Mouse (Mus musculus) intestine, embryonic 14.5 days (tissue): ENCODE measurements around the gene Flad1. TPM values are rescaled to one million over a fixed set of nuclear protein-coding genes. Genes with fewer than 3 reads are reported as not detected.

ENCODE experiments used
- ATAC-seq: fragments of 200-750 bp; cut with Nextera tagmentation; replicated peaks from 2 replicates; pipeline ENCODE4 v1.8.0; 2017; ENCODE audit warnings: low read depth, moderate number of reproducible peaks, moderate TSS enrichment, moderate library complexity; ENCODE audit not compliant: low FRiP score, low TSS enrichment
- DNase-seq: peaks from one replicate; pipeline ENCODE4 v3.0.0-alpha.2; 2018; ENCODE audit warnings: low spot score
- H3K27ac ChIP-seq: fragments of 300-500 bp; sonication (generic); 2 replicates; pipeline ENCODE4 v1.5.1; 2014; ENCODE audit warnings: low read depth, mild to moderate bottlenecking, control low read depth
- H3K27me3 ChIP-seq: fragments of 300-500 bp; sonication (generic); replicated peaks from 2 replicates; pipeline ENCODE4 v1.6.1; 2014; ENCODE audit warnings: low read length, control low read depth; ENCODE audit not compliant: control insufficient read depth, insufficient read depth
- H3K36me3 ChIP-seq: fragments of 300-500 bp; sonication (generic); 2 replicates; pipeline ENCODE4 v1.6.1; 2014; ENCODE audit warnings: low read length, control low read depth; ENCODE audit not compliant: control insufficient read depth, insufficient read depth
- H3K4me1 ChIP-seq: fragments of 300-500 bp; sonication (generic); replicated peaks from 2 replicates; pipeline ENCODE4 v1.6.1; 2014; ENCODE audit warnings: low read length, control low read depth, mixed read lengths; ENCODE audit not compliant: control insufficient read depth, insufficient read depth
- H3K4me2 ChIP-seq: fragments of 300-500 bp; sonication (generic); 2 replicates; pipeline ENCODE4 v1.6.1; 2014; ENCODE audit warnings: low read length
- H3K4me3 ChIP-seq: fragments of 300-500 bp; sonication (generic); 2 replicates; pipeline ENCODE4 v1.5.1; 2014; ENCODE audit warnings: low read depth, low read length, control low read depth, mixed read lengths
- H3K9ac ChIP-seq: fragments of 300-500 bp; sonication (generic); 2 replicates; pipeline ENCODE4 v1.6.1; 2014; ENCODE audit warnings: mild to moderate bottlenecking, low read length
- H3K9me3 ChIP-seq: fragments of 300-500 bp; sonication (generic); 2 replicates; pipeline ENCODE4 v1.6.1; 2016; ENCODE audit warnings: low read length, control low read depth; ENCODE audit not compliant: control insufficient read depth
- WGBS: fragments of 180-500 bp; shearing (Covaris S2); extraction: QIAGEN DNeasy Blood & Tissue Kit; methylation state at CpG from one replicate; pipeline ENCODE4 v1.1.7; 2014; 5-methylcytosine and 5-hydroxymethylcytosine counted together
- polyA plus RNA-seq: library from polyadenylated mRNA; unstranded; fragments of >200 nt; fragmentation: Nextera tagmentation; extraction: Ambion mirVana; gene quantifications from 2 replicates; pipeline ENCODE4 v1.2.1, GENCODE M21; 2014

The Flad1 gene
- polyA plus RNA-seq, 1 experiment from 2014 or later = 28.7 TPM

- peaks cover 17% of the 10 kb centered on the region for H3K4me1 ChIP-seq
- ATAC-seq (no peak), DNase-seq (no peak)
- WGBS = 95% methylated on average over 8 of the region's 8 CpGs
- no peak overlapping the region for H3K4me2 ChIP-seq
- H3K9me3 ChIP-seq = no peaks in the 10 kb centered on the region
- peaks cover 32% of the 10 kb centered on the region for H3K36me3 ChIP-seq
- no peak overlapping the region for H3K9ac ChIP-seq
- no peaks in the 10 kb centered on the region for H3K27me3 ChIP-seq
- H3K4me3 ChIP-seq = no peak overlapping the region
- H3K27ac ChIP-seq = no peak overlapping the region
Measured at GRCm38 (mm10) chr3:89416158-89416557, 4.5 kb upstream of the Flad1 start.

DNA sequence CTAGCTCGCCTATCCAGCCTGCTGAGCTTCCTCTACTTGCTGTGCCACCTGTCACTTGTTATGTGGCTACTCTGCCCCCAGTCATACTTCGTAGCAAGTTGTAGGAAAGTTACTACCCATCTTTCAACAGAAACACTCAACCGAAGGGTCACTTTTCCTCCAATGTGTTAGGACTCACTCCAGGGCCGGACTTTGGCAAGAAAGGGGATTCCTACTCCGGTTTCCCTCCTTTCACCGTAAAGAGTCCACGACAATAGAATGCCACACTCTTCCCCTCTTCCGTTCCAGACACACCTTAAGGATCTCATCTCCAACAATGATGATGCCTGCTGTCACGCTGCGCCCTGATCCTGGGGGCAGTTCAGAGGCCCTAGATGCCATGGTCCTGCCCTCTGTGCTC is 806 bp downstream of the Flad1 start:
- no peak for ATAC-seq
- 77% methylated on average over 10 of the region's 10 CpGs for WGBS
- Histone ChIP-seq H3K27me3 (no peaks in the 10 kb centered on the region), H3K9ac (peak overlapping the region; percentile 56), H3K4me3 (peak overlapping the region; percentile 73), H3K4me2 (peak overlapping the region; percentile 88), H3K27ac (no peak overlapping the region), H3K36me3 (peaks cover 29% of the 10 kb centered on the region), H3K9me3 (no peaks in the 10 kb centered on the region), H3K4me1 (peaks cover 5% of the 10 kb centered on the region; the same call in 1 of the 2 replicates)
- DNase-seq = no peak

GRCm38 (mm10) chr3:89409701-89410100 is 2.0 kb downstream of the Flad1 start:
- Histone ChIP-seq H3K9ac (no peak overlapping the region), H3K4me3 (no peak overlapping the region), H3K9me3 (no peaks in the 10 kb centered on the region), H3K4me1 (peaks cover 5% of the 10 kb centered on the region; the same call in 1 of the 2 replicates), H3K4me2 (no peak overlapping the region), H3K27ac (no peak overlapping the region), H3K36me3 (peaks cover 28% of the 10 kb centered on the region), H3K27me3 (no peaks in the 10 kb centered on the region)
- no peak for DNase-seq
- no peak for ATAC-seq
- 94% methylated on average over 3 of the region's 3 CpGs for WGBS

DNA sequence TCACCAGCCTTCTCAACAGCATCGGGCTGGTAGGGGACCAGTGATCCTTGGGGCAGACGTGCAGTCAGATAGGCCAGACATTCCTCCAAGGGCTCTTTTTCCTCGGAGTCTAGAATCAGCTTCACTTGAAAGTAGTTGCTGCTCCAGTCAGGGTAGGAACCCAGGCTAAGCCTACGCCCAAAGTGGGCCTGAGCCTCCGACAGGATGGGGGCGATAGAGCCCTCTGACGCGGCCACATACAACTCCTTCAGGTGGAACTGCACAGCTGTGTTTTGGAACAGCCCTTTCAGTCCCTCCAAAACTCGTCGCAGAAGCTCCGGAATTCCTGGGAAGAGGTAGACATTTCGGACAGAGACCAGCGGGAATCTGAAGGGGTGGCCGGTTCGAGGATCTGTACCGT is 3.2 kb downstream of the Flad1 start:
- H3K27ac ChIP-seq = no peak overlapping the region
- H3K4me1 ChIP-seq = peaks cover 5% of the 10 kb centered on the region; the same call in 1 of the 2 replicates
- DNase-seq (no peak), ATAC-seq (no peak)
- H3K4me2 ChIP-seq = no peak overlapping the region
- no peak overlapping the region for H3K4me3 ChIP-seq
- no peaks in the 10 kb centered on the region for H3K9me3 ChIP-seq
- peaks cover 28% of the 10 kb centered on the region for H3K36me3 ChIP-seq
- 66% methylated on average over 16 of the region's 16 CpGs for WGBS
- no peak overlapping the region for H3K9ac ChIP-seq
- H3K27me3 ChIP-seq = no peaks in the 10 kb centered on the region

GRCm38 (mm10) chr3:89406887-89407286 is 4.8 kb downstream of the Flad1 start:
- Histone ChIP-seq H3K9me3 (no peaks in the 10 kb centered on the region), H3K27me3 (no peaks in the 10 kb centered on the region), H3K4me1 (peaks cover 5% of the 10 kb centered on the region; the same call in 1 of the 2 replicates), H3K9ac (no peak overlapping the region), H3K36me3 (peaks cover 24% of the 10 kb centered on the region), H3K4me3 (no peak overlapping the region), H3K27ac (no peak overlapping the region), H3K4me2 (no peak overlapping the region)
- ATAC-seq = no peak
- WGBS = 87% methylated on average over 6 of the region's 6 CpGs
- no peak for DNase-seq

DNA sequence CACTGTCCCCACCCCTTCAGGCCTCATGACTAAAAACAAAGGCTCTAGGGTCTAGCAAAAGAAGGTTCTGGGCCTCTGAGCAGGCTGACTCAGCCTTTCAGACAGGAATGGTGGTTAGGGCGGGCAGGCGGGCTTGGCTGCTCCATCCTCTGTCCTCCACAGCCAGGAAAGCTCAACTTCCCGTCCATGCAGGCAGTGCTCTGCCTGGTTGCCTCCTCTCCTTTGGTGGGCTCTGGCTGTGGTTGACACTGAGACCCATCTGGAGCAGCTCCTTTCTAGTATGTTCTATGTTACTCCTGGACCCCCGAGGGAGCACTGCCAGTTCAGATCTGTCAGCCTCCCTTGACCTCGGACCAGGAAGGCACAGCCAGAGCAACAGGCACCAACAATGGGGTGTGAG is 9.0 kb downstream of the Flad1 start, which contains the start of gene Lenep:
Gene Lenep (minus strand): TSS at position 101 of the 400 bp plus-strand sequence.
- WGBS = 89% methylated on average over 5 of the region's 5 CpGs
- no peak for DNase-seq
- Histone ChIP-seq H3K36me3 (peaks cover 26% of the 10 kb centered on the region), H3K4me1 (no peaks in the 10 kb centered on the region), H3K9ac (no peak within 1 kb of the TSS), H3K4me2 (no peak within 1 kb of the TSS), H3K4me3 (no peak within 1 kb of the TSS), H3K9me3 (no peaks in the 10 kb centered on the region), H3K27me3 (no peaks in the 10 kb centered on the region), H3K27ac (no peak within 1 kb of the TSS)
- no peak for ATAC-seq

DNA sequence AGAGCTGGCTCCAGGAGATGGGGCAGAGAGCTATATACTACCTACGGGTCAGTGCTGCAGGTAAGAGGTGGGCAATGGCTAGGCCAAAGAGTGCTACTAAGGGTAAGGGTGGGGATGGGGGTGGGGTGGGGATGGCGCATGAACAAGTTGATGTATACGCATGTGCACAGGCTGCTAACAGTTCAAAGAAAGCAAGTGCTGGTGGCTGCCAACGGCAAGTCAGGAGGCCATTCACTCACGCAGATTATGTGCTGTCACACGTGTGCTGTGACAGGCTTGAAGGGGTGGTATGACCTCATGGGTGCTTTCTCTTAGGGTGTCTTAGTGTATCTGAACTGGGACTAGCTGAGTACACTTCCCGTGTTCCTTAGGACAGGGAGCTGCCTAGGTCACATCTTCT is 10.3 kb downstream of the Flad1 start:
- Histone ChIP-seq H3K4me3 (no peak overlapping the region), H3K4me2 (no peak overlapping the region), H3K27ac (no peak overlapping the region), H3K27me3 (no peaks in the 10 kb centered on the region), H3K9me3 (no peaks in the 10 kb centered on the region), H3K9ac (no peak overlapping the region), H3K4me1 (0 out of 2 replicates have a peak, but pooled peaks cover 2% of the 10 kb centered on the region), H3K36me3 (peaks cover 26% of the 10 kb centered on the region)
- 89% methylated on average over 7 of the region's 7 CpGs for WGBS
- DNase-seq (no peak), ATAC-seq (no peak)

DNA sequence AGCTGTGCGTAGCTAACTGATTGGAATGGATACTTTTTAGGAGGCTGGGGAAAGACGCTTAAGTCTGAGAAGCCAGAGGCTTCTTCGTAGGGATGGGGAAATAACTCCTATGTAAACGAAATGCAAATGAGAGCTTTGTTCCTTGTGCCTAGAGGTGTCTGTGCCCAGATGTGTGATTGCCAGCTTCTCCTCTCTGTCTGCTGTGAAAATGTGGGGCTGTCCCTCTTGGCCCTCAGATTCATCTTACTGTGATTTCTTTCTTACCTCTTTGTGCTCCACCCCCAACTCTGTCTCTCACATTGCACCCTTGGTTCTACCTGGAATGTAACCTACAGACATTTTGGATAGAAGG is 15.0 kb downstream of the Flad1 start:
- no peak for ATAC-seq
- no peaks in the 10 kb centered on the region for H3K36me3 ChIP-seq
- DNase-seq = no peak
- 0% methylated on average over 4 of the region's 4 CpGs for WGBS
- H3K9me3 ChIP-seq = no peaks in the 10 kb centered on the region
- H3K9ac ChIP-seq = no peak overlapping the region
- peaks cover 15% of the 10 kb centered on the region; the same call in 1 of the 2 replicates for H3K4me1 ChIP-seq
- peak overlapping the region; percentile 99 for H3K4me2 ChIP-seq
- H3K27me3 ChIP-seq = no peaks in the 10 kb centered on the region
- H3K27ac ChIP-seq = no peak overlapping the region
- H3K4me3 ChIP-seq = peak overlapping the region; percentile 59

DNA sequence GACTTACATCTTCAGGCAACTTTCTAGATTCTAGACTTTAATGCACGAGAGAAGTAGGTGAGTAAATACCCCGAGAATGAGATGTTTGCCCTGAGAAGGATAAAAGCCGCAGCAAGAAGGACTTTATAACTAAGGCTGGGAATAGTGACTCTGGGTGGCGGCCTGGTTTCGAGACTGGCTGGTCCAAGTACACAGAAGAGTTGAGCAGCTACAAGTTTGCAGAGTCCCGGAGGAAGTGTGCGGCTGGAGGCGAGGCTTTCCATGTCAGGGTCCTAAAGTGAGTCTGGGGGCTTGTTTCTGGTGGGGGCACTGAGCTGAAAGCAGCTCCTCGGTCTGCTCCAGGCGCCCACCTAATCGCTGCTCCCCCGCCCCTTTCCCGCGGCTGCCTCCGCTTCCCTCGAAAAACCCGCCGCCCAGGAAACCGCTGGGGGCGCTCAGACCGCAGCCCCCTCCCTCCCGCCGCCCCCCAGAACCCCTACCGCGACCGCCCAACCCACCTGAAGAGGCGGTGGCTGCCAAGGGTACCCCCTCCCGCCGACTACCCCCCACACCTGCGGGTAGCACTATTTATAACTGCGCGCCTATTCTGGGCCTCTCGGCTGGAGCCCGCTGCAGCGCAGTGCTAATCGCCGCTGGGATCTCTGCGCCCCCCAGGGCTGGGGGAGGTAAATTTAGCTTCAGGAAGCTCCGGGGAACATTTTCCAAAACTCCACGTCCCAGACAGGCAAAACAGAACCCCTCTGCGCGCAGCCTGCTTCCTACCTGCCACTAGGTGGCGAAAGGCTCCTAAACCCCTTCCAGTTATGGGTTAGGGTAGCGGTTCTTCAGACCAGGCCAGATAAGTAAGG is 15.6 kb downstream of the Flad1 start:
- under 1% methylated on average over 43 of the region's 44 CpGs for WGBS
- ATAC-seq = no peak
- Histone ChIP-seq H3K9ac (peak overlapping the region; percentile 37), H3K27me3 (no peaks in the 10 kb centered on the region), H3K4me3 (peak overlapping the region; percentile 59), H3K9me3 (no peaks in the 10 kb centered on the region), H3K4me1 (peaks cover 21% of the 10 kb centered on the region), H3K4me2 (peak overlapping the region; percentile 99), H3K27ac (peak overlapping the region; percentile 14; the same call in 1 of the 2 replicates), H3K36me3 (no peaks in the 10 kb centered on the region)
- peak; percentile 85 for DNase-seq
